Mouse (Mus musculus) midbrain, embryonic 16.5 days (tissue): Measurements from ENCODE around the gene Gcgr. TPM values are rescaled to one million over a fixed set of nuclear protein-coding genes. Genes with fewer than 3 reads are reported as not detected.

ENCODE experiments used
- ATAC-seq: fragments of 200-750 bp; cut with Nextera tagmentation; 2 replicates; pipeline ENCODE4 v1.8.0; 2017; ENCODE audit warnings: moderate TSS enrichment
- H3K27ac ChIP-seq: fragments of 300-500 bp; sonication (generic); 2 replicates; pipeline ENCODE4 v1.5.1; 2014; ENCODE audit warnings: mild to moderate bottlenecking, low read length, mixed read lengths
- H3K27me3 ChIP-seq: fragments of 300-500 bp; sonication (generic); 2 replicates; pipeline ENCODE4 v1.6.1; 2014; ENCODE audit warnings: low read depth, low read length, mixed read lengths; ENCODE audit not compliant: control insufficient read depth, insufficient read depth
- H3K36me3 ChIP-seq: fragments of 300-500 bp; sonication (generic); 2 replicates; pipeline ENCODE4 v1.6.1; 2014; ENCODE audit warnings: mild to moderate bottlenecking, low read length, moderate library complexity, mixed read lengths; ENCODE audit not compliant: control insufficient read depth, insufficient read depth
- H3K4me1 ChIP-seq: fragments of 300-500 bp; sonication (generic); 2 replicates; pipeline ENCODE4 v1.6.1; 2014; ENCODE audit warnings: mild to moderate bottlenecking, low read length, mixed read lengths; ENCODE audit not compliant: control insufficient read depth, insufficient read depth
- H3K4me2 ChIP-seq: fragments of 300-500 bp; sonication (generic); 2 replicates; pipeline ENCODE4 v1.6.1; 2014; ENCODE audit warnings: mild to moderate bottlenecking, low read length, mixed read lengths
- H3K4me3 ChIP-seq: fragments of 300-500 bp; sonication (generic); 2 replicates; pipeline ENCODE4 v1.5.1; 2014; ENCODE audit warnings: low read depth, mild to moderate bottlenecking, low read length, moderate library complexity, mixed read lengths
- H3K9ac ChIP-seq: fragments of 300-500 bp; sonication (generic); 2 replicates; pipeline ENCODE4 v1.6.1; 2014; ENCODE audit warnings: low read depth, low read length, mixed read lengths
- H3K9me3 ChIP-seq: fragments of 300-500 bp; sonication (generic); replicated peaks from 2 replicates; pipeline ENCODE4 v1.6.1; 2014; ENCODE audit warnings: mild to moderate bottlenecking, low read length, mixed read lengths; ENCODE audit not compliant: control insufficient read depth, poor library complexity, severe bottlenecking
- WGBS: fragments of 180-500 bp; shearing (Covaris S2); extraction: QIAGEN DNeasy Blood & Tissue Kit; methylation state at CpG from one replicate; pipeline ENCODE4 v1.1.7; 2014; 5-methylcytosine and 5-hydroxymethylcytosine counted together
- polyA plus RNA-seq: library from polyadenylated mRNA; unstranded; fragments of >200 nt; fragmentation: Nextera tagmentation; extraction: Ambion mirVana; gene quantifications from 2 replicates; pipeline ENCODE4 v1.2.1, GENCODE M21; 2015

Gcgr gene
- polyA plus RNA-seq, 1 experiment from 2014 or later, result 0.13 TPM

- H3K36me3 ChIP-seq, result peaks cover 15% of the 10 kb centered on the region
- no peak overlapping the region for H3K9ac ChIP-seq
- no peaks in the 10 kb centered on the region for H3K27me3 ChIP-seq
- WGBS, result 32% methylated on average over 3 of the region's 3 CpGs
- H3K4me2 ChIP-seq, result no peak overlapping the region
- H3K4me1 ChIP-seq, result no peaks in the 10 kb centered on the region
- no peak overlapping the region for H3K27ac ChIP-seq
- no peaks in the 10 kb centered on the region for H3K9me3 ChIP-seq
- H3K4me3 ChIP-seq, result no peak overlapping the region; the same call in 1 of the 2 replicates
- ATAC-seq, result no peak
Observed at GRCm38 (mm10) chr11:120500357-120500756, 30.1 kb upstream of the Gcgr start.

- H3K27ac ChIP-seq, result no peak overlapping the region
- H3K4me3 ChIP-seq, result no peak overlapping the region
- ATAC-seq, result no peak
- peaks cover 10% of the 10 kb centered on the region; the same call in 1 of the 2 replicates for H3K36me3 ChIP-seq
- no peaks in the 10 kb centered on the region for H3K4me1 ChIP-seq
- no peak overlapping the region for H3K4me2 ChIP-seq
- WGBS, result 67% methylated on average over 6 of the region's 6 CpGs
- H3K9me3 ChIP-seq, result no peaks in the 10 kb centered on the region
- no peaks in the 10 kb centered on the region for H3K27me3 ChIP-seq
- H3K9ac ChIP-seq, result no peak overlapping the region
Observed at GRCm38 (mm10) chr11:120501018-120501417, 29.5 kb upstream of the Gcgr start.

GRCm38 (mm10) chr11:120501701-120502100 is 28.8 kb upstream of the Gcgr start:
- Histone ChIP-seq H3K9me3 (no peaks in the 10 kb centered on the region), H3K27me3 (no peaks in the 10 kb centered on the region), H3K4me1 (no peaks in the 10 kb centered on the region), H3K4me2 (no peak overlapping the region), H3K4me3 (no peak overlapping the region), H3K27ac (no peak overlapping the region), H3K9ac (no peak overlapping the region), H3K36me3 (peaks cover 5% of the 10 kb centered on the region; the same call in 1 of the 2 replicates)
- 88% methylated on average over 4 of the region's 4 CpGs for WGBS
- no peak for ATAC-seq

GRCm38 (mm10) chr11:120505661-120506060 is 24.8 kb upstream of the Gcgr start:
- peaks cover 2% of the 10 kb centered on the region; the same call in 1 of the 2 replicates for H3K4me1 ChIP-seq
- H3K9ac ChIP-seq, result no peak overlapping the region
- no peak overlapping the region for H3K4me3 ChIP-seq
- no peak overlapping the region for H3K4me2 ChIP-seq
- no peaks in the 10 kb centered on the region for H3K27me3 ChIP-seq
- H3K9me3 ChIP-seq, result no peaks in the 10 kb centered on the region
- H3K36me3 ChIP-seq, result no peaks in the 10 kb centered on the region
- H3K27ac ChIP-seq, result no peak overlapping the region
- 94% methylated on average over 3 of the region's 3 CpGs for WGBS
- no peak for ATAC-seq

GRCm38 (mm10) chr11:120506899-120507298 is 23.6 kb upstream of the Gcgr start:
- H3K9ac ChIP-seq, result no peak overlapping the region
- no peak overlapping the region for H3K27ac ChIP-seq
- ATAC-seq, result no peak
- WGBS, result 65% methylated on average over 4 of the region's 4 CpGs
- H3K4me2 ChIP-seq, result no peak overlapping the region
- no peaks in the 10 kb centered on the region for H3K9me3 ChIP-seq
- no peaks in the 10 kb centered on the region for H3K27me3 ChIP-seq
- H3K4me3 ChIP-seq, result no peak overlapping the region
- no peaks in the 10 kb centered on the region for H3K36me3 ChIP-seq
- peaks cover 2% of the 10 kb centered on the region; the same call in 1 of the 2 replicates for H3K4me1 ChIP-seq

- ATAC-seq, result no peak
- Histone ChIP-seq H3K4me3 (no peak overlapping the region), H3K9ac (no peak overlapping the region), H3K4me2 (no peak overlapping the region), H3K36me3 (no peaks in the 10 kb centered on the region), H3K4me1 (peaks cover 2% of the 10 kb centered on the region; the same call in 1 of the 2 replicates), H3K27me3 (no peaks in the 10 kb centered on the region), H3K9me3 (no peaks in the 10 kb centered on the region), H3K27ac (no peak overlapping the region)
- 78% methylated on average over 13 of the region's 13 CpGs for WGBS
Observed at GRCm38 (mm10) chr11:120507611-120508289, 22.7 kb upstream of the Gcgr start.

GRCm38 (mm10) chr11:120508290-120508870 is 22.1 kb upstream of the Gcgr start:
- Histone ChIP-seq H3K9me3 (no peaks in the 10 kb centered on the region), H3K9ac (no peak overlapping the region), H3K36me3 (no peaks in the 10 kb centered on the region), H3K4me2 (no peak overlapping the region), H3K27me3 (no peaks in the 10 kb centered on the region), H3K4me3 (no peak overlapping the region), H3K4me1 (peaks cover 2% of the 10 kb centered on the region; the same call in 1 of the 2 replicates), H3K27ac (no peak overlapping the region)
- no peak for ATAC-seq
- WGBS, result 86% methylated on average over 9 of the region's 9 CpGs

- Histone ChIP-seq H3K9ac (no peak overlapping the region), H3K4me1 (peaks cover 2% of the 10 kb centered on the region; the same call in 1 of the 2 replicates), H3K9me3 (no peaks in the 10 kb centered on the region), H3K4me2 (no peak overlapping the region), H3K4me3 (no peak overlapping the region), H3K27me3 (no peaks in the 10 kb centered on the region), H3K27ac (no peak overlapping the region), H3K36me3 (no peaks in the 10 kb centered on the region)
- ATAC-seq, result no peak
- WGBS, result 22% methylated on average over 4 of the region's 4 CpGs
Observed at GRCm38 (mm10) chr11:120509940-120510339, 20.6 kb upstream of the Gcgr start.

GRCm38 (mm10) chr11:120510375-120511030 is 20.0 kb upstream of the Gcgr start:
- H3K9me3 ChIP-seq, result no peaks in the 10 kb centered on the region
- peak overlapping the region; percentile 36 for H3K4me2 ChIP-seq
- ATAC-seq, result no peak
- no peaks in the 10 kb centered on the region for H3K27me3 ChIP-seq
- H3K4me3 ChIP-seq, result no peak overlapping the region
- peaks cover 2% of the 10 kb centered on the region; the same call in 1 of the 2 replicates for H3K4me1 ChIP-seq
- H3K27ac ChIP-seq, result no peak overlapping the region
- no peak overlapping the region for H3K9ac ChIP-seq
- 3% methylated on average over 16 of the region's 16 CpGs for WGBS
- H3K36me3 ChIP-seq, result no peaks in the 10 kb centered on the region
